Mouse (Mus musculus) testis, adult 2 months (tissue): ENCODE results near the gene Stard7.

ENCODE experiments used
- CTCF ChIP-seq: fragments of 200-500 bp; IDR thresholded peaks from 2 replicates; pipeline ENCODE4 v1.5.1; 2012; ENCODE audit warnings: low read depth, mild to moderate bottlenecking, inconsistent platforms, low read length, moderate library complexity; ENCODE audit not compliant: control insufficient read depth, insufficient read depth, insufficient replicate concordance
- POLR2A ChIP-seq: fragments of 200-500 bp; IDR thresholded peaks from 2 replicates; pipeline ENCODE4 v1.6.1; 2012; ENCODE audit warnings: low read depth, mild to moderate bottlenecking, inconsistent platforms, low read length, moderate library complexity; ENCODE audit not compliant: control insufficient read depth

DNA sequence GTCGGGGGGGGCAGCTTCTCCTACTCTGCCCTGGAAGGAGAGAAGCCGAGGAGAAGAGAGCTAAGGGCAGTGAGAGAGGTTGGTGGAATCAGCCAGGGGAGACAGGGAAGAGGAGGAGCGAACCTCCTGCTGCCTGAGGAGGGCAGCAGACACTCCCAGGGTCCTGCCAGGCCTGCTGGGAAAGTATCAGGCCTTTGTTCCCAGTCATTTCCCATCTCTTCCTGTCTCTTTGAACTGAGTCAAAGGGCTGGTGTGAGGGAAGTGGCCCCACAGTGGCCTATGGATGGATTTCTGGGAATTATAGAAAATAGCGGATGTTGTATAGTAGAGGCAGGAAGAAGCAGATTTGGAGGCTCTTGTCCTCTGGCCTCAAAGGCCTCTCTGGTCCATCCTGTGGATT is 43.9 kb downstream of the Stard7 start:
- TF ChIP-seq POLR2A (no peak), CTCF (no peak)
